Mouse (Mus musculus) bone marrow macrophage, adult 2 months (primary cell): ENCODE results near the gene Ahnak.

Source experiments
- CTCF ChIP-seq: IDR thresholded peaks from 2 replicates; pipeline ENCODE4 v1.5.1; 2012; ENCODE audit warnings: low read depth, mild to moderate bottlenecking, low read length, moderate library complexity
- POLR2A ChIP-seq: IDR thresholded peaks from 2 replicates; pipeline ENCODE4 v1.6.1; 2012; ENCODE audit warnings: mild to moderate bottlenecking, low read depth, low read length, borderline replicate concordance

DNA sequence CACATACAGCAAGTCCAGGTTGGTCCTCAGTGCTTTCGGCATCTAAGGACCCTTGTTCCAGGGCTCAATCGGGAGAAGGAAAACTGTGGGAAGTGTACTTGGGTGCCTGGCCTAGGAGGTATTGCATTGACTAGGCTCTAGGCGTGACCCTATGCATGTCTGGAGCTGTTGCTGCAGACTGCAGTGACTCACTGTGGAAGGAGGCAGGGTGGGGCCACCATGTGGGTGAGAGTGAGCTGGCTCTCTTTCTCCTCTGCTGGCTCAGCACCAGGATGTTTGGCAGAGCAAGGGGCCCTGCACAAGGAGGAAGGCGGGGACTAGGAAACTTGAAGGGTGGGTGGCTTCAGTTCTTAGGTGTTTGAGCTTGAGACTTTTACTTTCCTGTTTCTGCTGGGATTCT lies 8.5 kb downstream of the Ahnak start:
- no peak for TF ChIP-seq POLR2A
- no peak for TF ChIP-seq CTCF
